Mouse (Mus musculus) large intestine, adult 2 months (tissue): ENCODE measurements at regions not wholly inside any gene's neighbourhood (a gene's known extent, or its start where the extent isn't known, plus 50 kb on each side); places are given as distances from the start of the nearest gene placed in this dataset.

ENCODE experiments used
- DNase-seq: peaks from one replicate; pipeline ENCODE4 v3.0.0-alpha.2; 2012; ENCODE audit warnings: low read depth, low spot score
- WGBS: fragments of 180-500 bp; shearing (Covaris S2); methylation state at CpG from one replicate; pipeline ENCODE4 v1.1.7; 2018; 5-methylcytosine and 5-hydroxymethylcytosine counted together

DNA sequence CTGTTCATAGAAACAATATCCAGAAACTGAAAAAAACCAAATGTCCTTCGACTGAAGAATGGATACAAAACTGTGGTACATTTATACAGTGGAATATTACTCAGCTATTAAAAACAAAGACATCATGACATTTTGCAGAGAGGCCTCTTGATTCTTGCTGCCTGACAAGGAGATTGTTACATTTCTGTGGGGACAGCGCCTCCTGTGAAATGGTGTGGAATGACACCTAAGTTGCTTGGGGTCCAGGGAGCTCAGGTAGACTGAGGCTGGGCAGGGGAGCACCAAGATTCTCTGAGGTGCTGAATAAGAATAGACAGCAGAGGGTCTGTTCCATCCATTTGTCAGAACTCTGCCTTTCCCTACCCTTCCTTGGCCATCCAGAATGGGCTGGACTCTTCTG, 57.2 kb upstream of the Ctbp2 start:
- no peak for DNase-seq
- 40% methylated on average over 2 of the region's 2 CpGs for WGBS

DNA sequence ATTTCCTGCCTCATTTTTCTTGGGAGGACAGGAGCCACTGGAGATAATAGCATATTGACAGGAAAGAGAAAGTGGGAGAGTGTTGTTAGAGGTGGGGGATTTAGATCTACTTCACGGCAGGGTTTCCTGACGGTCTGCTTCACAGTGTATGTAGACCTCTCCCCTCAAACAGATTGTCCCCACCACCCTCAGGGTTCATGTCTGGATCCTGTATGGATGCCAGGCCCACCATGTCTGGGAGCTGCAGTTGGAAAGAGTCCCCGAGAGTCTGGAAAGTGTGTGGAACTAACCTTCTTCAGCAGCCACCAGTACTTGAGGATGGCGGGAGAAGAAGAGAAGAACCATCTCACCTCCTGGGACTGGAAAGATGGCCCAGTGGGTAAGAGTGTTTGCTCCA, 53.0 kb upstream of the Ctbp2 start:
- DNase-seq: no peak
- WGBS: 76% methylated on average over 4 of the region's 4 CpGs

DNA sequence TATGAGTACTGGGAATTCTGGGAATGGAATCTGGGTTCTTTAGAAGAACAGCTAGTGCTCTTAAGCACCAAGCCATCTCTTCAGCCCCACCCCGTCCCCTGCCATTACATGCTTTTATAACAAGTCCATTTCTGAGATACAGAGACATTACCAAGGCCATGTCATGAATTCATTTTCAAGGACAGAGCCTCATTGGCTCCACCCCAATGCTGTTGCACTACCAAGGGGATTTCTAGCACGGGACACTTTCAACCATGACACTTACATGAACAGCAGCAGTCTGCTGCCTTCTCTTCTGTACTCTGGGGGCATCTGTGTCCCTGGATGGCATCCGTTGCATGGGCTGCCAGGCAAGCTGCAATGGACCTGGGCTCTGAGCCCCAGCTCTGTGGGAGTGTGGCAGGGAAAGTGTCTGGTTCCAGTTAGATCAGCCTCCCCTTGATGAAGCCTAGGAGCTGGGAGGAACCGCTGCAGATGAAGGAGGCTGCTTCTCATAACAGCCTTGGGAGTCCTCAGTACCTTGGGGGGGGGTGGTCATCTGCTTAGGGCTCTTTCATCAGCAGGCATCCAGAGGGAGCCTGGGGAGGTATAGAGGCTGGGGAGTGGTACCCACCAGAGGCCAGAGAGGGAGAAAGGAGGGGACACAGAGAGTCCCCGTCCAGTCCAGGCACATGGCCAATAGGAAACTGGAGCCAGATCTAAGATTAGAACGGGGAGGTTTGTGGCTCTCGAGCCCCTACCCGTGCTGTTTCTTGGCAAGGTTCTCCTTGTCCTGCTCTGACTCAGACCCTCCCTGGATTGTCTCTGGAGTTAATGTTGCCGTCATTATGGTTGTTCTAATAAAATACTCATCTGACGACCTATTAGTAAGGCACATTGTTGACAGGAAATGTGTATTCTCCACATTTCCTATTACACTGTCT, 52.4 kb upstream of the Ctbp2 start:
- 31% methylated on average over 10 of the region's 10 CpGs for WGBS
- DNase-seq: no peak
